Mouse (Mus musculus): ENCODE measurements around the gene 4933427I04Rik.

DNA sequence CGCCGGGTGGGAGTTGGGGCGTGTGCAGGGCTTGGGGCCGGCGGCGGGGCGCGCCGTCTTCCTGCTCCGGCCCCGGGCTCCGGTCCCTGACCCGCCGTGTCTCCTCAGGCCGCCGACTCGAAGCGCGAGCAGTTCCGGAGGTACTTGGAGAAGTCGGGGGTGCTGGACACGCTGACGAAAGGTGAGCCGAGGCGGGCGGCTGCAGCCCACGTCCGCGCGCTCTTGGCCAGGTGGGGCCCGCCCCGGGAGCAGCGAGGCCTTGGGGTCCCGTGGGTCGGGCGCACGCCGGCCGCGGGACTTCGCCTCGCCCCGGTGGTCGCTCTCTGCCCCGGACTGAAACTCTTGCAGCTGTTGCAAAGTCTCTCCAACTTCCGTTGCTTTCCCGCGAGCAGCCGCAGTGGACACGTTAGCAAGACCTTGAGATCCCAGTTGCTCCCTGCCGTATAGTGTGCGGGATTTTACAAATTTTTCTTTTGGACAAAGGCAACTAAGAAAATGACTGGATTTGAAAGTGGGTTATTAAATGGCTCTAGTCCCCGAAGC, 45.7 kb downstream of the 4933427I04Rik start:
- TF ChIP-seq CTCF (IDR thresholded peaks at IDR 0.05; ENCODE audit: low read depth) (no peak), EP300 (IDR thresholded peaks at IDR 0.05; ENCODE audit: low read depth) (no peak)
